In genomic region chr7:89749183-89749582, GRCm38 (mm10) we compare ENCODE assay signal across 11 mouse cellular contexts.
"Had no signal": no experiment of that assay in that cellular context is flagged by ENCODE, and none has a peak within 500 bp of the region (broad histone marks: within the 10 kb centered on the region; RNA-seq: fewer than 3 reads in every experiment).

No protein-coding gene starts in this region.

- ATAC-seq: liver, postnatal 0 days had no signal

- H3K36me3 ChIP-seq: limb, embryonic 12.5 days; liver, embryonic 13.5 days; midbrain, embryonic 10.5 days; neural tube, embryonic 12.5 days had no signal

- H3K27ac ChIP-seq: limb, embryonic 12.5 days; liver, embryonic 13.5 days; midbrain, embryonic 10.5 days; neural tube, embryonic 12.5 days had no signal

- H3K9me3 ChIP-seq: limb, embryonic 12.5 days; liver, embryonic 13.5 days; midbrain, embryonic 10.5 days; neural tube, embryonic 12.5 days had no signal

- H3K4me2 ChIP-seq: limb, embryonic 12.5 days; liver, embryonic 13.5 days; neural tube, embryonic 12.5 days had no signal

- H3K4me3 ChIP-seq: limb, embryonic 12.5 days; liver, embryonic 13.5 days; midbrain, embryonic 10.5 days; neural tube, embryonic 12.5 days had no signal

- DNase-seq: kidney, adult 18-20 months; kidney, postnatal 10 days; layer of hippocampus, postnatal 36 days; liver; liver, embryonic 13.5 days; liver, postnatal 0 days; thymus, adult 2 months; thymus, postnatal 25 days had no signal

- H3K9ac ChIP-seq: limb, embryonic 12.5 days; liver, embryonic 13.5 days; liver, postnatal 0 days; neural tube, embryonic 12.5 days had no signal

- H3K4me1 ChIP-seq: liver, embryonic 13.5 days had no signal

- H3K27me3 ChIP-seq: limb, embryonic 12.5 days; liver, embryonic 13.5 days; neural tube, embryonic 12.5 days had no signal
